Mouse (Mus musculus) kidney, postnatal 10 days (tissue): ENCODE data around the gene Cbr1.

ENCODE experiments used
- DNase-seq: peaks from one replicate; pipeline ENCODE4 v3.0.0; 2021; ENCODE audit warnings: mixed read lengths

Gene Cbr1

DNA sequence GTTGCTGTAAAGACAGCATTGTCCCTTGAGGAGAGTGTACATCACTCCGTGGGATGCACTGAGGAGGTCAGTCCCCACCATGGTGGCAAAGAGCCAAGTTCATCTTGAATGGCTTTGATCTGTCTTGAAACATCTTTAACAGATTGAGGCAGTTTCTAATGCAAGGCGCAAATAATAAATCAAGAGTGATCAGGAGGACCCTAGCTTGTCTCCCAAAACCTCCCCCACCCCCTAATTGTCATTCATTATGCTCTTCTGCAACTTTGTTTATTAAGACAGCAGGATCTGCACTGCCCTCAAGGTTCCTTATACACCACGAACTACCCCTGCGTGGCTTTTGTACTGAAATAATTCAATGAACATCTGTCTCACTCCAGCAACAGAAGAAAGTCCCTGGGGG lies at the start of gene Cbr1:
Gene Cbr1, plus strand, starts transcription at position 301 of the 400 bp plus-strand sequence.
- DNase-seq = peak; percentile 8

DNA sequence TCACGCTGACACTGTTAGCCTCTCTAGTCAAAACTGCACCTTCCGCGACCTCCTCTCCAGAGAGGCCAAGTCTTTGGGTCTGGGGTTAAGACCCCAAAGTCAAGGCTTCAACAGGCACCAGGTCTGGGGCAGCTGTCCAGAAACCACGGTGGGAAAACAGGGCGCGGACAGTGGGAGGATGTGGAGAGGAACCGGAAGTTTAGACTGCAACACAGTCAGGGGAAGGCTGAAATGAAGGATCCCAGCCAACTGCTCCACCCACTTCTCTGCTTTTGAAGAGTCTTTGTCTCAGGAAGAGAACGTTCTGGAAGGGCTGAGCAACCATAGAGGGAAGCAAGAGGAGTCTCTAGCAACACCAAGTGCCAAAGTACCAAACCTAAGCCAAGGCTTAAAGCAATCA lies 48.0 kb upstream of the Cbr1 start:
- DNase-seq = peak; percentile 24

DNA sequence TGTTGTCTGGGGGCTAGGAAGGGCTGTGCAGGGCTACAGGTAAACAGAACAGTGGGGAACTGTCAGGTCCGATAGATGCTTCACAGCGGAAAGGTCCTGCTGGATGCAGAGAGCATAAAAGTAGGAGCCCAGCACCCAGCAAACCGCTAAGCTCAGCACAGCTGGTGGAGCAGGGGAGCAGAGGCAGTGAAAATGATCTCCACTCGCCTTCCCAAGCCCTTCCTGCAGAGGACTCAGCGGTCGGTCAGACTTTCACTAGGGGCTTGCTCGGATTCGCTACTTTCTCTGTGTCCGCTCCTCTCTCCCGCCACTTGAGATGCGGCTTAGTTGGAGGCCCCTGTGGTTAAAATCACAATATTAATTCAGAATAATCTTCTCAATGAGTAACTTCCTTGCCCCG lies 47.2 kb upstream of the Cbr1 start:
- peak; percentile 29 for DNase-seq

DNA sequence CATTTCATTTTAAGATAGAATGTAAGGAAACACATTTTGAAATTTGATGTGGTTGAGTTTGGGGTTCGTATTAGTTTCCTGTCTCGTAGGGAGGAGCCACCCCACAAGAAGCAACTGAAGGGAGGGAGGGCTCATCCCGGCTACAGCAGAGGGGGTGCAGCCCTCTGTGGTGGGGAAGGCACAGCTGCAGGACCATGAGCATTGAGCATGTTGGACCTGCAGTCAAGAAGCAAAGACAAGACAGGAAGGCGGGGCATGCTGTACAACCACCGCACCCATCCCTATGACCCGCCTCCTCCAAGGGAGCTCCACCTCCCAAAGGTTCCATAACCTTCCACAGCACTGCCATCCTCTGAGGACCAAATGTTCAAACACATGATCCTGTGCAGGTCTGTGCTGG lies 33.3 kb upstream of the Cbr1 start:
- DNase-seq = no peak

DNA sequence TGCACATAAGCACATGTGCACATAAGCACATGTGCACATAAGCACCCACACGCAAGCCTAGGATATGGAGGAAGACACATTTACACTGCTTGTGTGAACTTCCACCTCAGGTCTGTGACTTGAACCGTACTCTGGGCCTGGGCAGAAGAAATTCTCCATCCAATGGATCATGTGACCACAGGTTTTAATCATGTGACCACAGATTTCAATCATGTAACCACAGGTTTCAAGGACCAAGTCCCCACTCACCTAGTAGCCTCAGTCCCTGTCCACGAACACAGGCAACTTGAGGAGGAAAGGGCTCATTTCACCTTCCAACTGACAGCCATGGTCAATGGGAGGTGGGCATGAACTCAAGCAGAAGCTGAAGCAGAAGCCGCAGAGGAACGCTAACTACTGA lies 32.2 kb upstream of the Cbr1 start:
- no peak for DNase-seq

DNA sequence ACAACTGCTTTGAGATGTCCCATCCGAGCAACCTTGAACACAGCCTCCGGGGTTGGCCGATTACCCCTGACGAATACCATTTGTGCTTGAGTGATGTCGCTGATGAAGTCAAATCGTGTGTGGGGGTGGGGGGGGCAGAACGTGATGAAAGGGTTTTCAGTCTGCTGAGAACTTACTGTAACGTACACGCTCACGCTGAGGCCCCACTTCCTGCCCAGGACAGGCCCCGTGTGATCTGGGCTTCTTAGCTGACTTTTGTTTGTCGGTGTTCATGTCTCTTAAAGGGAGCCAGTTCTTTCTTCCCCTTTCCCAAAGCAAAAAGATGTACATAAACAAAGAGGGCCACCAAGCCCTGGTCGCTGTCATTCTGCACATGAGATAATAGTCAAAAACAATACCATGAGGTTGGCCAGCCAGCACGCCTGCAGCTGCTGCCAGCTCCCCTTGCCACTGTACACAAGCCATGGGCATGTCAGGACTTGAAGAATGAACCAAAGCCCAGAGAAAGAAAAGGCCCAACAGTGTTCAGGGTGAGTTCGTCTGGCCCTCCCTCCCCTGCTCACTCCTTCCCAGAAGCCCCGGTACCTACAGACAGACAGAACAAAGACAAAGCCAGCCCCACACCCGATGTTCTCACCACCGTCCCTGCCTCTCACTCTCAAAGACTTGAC lies 31.0 kb upstream of the Cbr1 start:
- DNase-seq = no peak

DNA sequence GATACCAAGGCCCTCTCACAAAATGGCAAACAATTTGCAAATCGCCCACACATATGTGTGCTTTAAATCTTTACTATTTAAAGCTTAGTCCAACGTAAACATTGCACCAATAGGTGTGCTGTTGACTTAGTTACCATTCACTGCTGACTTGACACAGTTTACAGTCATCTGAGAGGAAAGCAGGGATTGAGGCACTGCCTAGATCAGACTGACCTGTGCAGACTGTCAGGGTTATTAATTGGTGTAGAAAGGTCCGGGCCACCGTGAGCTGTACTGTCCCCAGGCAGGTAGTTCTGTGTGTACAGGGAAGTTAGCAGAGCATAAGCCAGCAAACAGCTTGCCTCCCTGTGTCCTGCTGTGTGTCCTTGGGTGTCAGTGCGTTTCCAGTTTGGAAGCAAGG lies 30.1 kb upstream of the Cbr1 start:
- DNase-seq = no peak

DNA sequence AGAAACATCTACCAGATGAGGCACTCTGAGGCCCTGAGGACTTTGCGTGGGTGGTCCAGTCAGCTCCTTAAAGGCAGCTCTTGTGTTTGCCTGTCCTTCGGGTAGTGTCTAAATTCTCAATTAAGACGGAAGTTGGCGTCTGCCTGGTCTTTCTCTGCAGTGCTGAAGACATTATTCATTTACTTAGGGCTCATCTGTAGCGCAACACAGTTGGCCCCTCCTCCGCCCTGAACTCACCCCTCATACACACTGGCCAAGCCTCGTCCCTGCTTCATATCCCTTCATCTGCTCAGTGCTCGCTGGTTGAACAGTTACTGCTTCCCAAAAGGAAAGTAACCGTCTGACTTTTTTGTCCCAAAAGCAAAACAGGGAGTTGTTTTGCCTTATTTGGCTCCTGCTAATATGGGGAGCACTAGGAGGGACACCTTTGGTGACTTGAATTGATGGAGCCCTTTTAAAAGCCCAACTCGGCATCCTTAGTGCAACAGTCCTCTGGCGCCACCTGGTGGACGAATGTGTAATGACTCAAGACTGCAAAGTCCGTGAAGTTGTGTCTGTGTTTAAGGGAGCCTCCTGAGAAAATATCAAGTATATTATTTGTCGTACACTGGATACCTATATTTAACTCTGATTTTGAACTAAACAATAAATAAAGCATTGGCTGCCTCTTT lies 29.1 kb upstream of the Cbr1 start:
- DNase-seq = peak; percentile 91

DNA sequence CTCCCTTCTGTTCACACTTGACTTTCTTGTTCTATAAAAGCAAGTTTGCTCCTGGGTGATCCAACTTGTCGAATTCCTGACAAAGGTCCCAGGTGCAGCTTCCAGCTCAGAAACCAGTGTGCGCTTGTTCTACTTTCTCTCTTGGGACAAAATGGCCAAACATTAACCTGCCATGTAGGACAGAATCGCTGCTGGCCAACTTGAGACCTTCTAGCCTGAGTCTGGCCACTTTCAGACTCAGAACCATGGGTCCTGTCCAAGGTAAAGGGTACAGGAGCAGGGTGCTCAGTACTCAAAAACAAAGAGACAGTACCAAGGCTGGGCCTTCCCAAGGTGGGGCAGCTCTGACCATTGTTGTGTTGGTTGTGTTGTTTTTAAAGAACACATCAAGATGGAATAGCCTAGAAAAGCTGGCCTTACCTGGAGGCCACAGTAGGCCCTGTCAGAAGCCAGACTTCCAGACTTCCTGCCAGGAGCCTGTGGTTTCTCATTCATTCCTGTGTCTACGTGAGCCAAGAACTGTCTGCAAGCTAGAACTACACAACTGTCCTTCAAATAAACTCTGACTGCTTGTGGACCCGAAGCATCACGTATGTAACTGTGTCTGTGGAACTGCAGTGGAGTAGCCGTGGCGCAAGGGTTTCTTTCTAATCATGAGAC lies 27.2 kb upstream of the Cbr1 start:
- DNase-seq = peak; percentile 27

DNA sequence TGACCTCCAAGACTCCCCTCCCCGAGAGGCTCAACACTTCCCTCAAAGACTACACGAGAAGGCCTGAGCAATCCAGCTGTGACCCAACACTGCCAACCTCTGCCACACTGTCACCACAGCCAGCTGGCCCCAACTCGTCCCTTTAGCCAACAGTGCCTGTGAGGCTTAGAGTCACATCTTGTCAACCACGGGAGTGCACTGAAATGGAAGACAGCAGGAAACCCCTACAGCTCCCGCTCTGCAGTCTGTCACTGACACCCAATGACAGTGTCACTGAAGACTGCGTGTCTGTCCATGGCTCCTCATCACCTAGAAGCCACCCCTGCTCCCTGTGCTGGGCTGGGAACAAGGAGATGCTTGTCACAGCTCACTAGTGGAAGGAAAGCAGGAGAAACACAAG lies 24.5 kb upstream of the Cbr1 start:
- DNase-seq = no peak

DNA sequence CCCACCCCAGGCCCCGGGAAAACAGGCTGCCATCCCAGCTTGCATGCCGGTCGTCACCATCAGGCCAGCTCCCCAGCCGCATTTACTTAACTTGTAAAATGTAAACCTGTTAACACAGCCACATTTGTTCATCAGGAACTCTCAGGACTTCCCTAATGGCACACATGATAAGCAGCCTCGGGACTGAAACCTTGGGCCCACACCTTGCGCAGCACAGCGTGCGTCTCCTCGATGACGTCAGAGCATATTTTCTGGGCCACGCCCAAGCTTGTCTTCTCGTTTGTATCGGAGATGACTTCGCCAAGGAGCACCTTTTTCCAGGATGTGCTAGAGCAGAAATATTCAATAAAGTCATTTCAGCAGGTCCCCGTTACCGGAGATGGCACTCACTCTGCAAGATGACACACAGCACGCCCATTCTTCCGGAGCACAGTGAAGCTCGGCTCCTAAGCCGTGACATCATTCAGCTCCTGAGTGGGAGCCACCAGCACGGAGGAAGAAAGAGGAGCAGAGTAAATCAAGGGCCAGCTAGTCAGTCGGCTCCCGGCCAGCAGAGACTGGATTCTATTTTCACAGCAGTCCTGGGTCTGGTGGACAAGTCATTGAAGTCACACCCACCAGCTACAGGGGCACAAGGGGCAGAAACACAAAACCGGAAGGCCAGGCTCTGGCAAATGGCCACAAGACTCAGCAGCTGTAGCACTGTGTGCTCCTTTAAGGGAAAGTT lies 20.5 kb upstream of the Cbr1 start:
- peak; percentile 41 for DNase-seq

DNA sequence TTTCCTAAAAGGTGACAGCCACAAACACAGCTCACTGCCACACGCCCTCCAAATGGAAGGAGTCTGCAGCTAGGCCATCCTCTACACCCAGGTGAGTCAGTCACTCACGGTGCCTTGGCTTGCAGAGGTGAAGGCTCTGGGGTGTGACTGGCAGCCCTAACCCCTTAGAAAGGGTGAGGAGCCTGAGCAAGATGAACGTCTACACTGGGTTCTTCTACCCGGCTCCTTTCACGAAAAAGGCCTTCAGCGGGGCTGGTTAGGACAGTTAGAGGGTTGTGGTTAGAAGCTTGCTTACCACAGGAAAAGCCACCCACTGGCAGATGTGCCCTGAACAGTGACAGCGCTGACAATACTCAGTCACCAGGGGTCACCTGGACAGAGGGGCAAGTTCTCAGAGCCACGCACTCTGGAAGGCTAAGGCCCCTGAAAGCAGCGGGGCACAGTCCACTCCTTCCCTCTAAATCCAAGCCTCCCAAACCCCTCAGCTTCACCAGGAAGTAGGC lies 19.9 kb upstream of the Cbr1 start:
- DNase-seq = no peak

DNA sequence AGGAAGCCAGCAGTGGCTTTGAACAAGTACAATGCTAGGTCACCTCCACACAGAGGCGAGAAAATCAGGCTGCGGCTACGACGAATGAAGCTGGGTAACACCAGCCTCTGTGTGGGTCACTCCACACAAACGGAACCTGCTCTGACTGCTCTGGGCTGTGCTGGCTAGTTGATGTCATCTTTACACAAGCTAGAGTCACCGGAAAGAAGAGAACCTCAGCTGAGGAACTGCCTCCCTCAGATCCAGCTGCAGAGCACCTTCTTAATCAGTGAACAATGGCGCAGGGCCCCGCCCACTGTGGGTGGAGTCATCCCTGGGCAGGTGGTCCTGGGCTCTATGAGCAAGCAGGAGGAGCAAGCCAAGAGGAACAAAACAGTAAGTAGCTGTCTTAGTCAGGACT lies 19.3 kb upstream of the Cbr1 start:
- DNase-seq = no peak

DNA sequence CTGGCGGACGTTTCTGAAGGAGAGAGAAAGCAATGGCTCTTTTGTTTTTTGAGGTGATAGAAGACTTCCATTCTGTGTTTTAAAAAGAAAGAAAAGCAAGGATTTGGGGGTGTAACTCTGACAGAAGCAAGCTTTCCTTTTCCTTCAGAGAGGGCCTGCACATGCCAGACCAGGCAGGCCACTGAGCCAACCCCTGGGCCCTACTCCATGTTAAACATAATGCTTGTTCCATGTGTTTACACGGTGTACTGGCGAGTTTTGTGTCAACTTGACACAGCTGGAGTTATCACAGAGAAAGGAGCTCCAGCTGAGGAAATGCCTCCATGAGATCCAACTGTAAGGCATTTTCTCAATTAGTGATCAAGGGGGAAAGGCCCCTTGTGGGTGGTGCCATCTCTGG lies 17.4 kb upstream of the Cbr1 start:
- no peak for DNase-seq

DNA sequence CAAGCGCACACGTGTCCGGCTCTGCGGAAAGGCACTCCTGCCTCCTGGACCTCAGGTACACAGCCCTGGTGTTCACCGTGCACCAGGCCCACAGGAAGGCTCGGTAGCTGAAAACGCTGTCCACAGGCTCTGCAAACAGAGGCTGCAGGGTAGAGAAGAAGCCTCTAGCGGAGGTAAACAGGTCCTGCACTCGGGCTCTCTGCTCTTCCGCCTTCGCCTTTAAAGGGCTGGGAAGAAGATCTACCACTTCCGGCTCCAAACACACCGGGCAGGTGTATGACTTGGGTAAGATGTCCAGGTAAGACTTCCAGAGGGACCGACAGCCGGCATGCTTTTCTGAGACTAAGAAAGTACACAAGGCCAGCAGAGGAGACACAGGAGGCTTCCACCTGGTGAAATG lies 14.7 kb upstream of the Cbr1 start:
- DNase-seq = no peak

DNA sequence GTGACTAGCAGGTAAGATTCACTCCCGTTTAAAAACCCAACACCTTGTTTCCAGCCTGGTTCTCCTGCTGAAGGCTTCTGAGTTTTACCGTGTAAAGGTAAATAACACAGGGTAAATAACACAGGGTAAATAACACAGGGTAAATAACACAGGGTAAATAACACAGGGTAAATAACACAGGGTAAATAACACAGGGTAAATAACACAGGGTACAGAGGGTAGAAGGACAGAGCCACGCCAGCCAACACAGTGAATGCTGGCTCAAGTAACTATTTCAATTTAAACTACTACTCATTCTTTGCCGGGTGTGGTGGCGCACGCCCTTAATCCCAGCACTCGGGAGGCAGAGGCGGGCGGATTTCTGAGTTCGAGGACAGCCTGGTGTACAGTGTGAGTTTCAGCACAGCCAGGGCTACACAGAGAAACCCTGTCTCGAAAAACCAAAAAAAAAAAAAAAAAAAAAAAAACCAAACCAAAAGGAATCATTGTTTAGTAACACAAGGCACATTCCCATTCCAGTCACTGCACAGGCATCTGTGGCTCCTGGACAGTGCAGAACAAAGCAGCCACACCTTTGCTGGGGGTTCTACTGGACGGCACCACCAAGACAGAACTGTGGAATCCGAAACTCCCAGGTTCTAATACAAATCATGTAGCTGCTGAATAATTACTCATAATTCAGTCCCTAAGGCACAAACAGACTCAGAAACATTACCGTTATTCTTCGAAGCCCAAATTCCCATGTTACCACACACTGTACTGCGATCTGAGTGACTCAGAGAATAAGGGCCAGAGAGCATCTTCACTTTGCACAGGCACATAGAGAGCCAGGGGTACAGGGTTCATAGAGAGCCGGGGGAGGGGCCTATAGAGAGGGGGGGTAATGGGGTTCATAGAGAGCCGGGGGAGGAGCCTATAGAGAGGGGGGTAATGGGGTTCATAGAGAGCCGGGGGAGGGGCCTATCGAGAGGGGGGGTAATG lies 13.9 kb upstream of the Cbr1 start:
- no peak for DNase-seq

DNA sequence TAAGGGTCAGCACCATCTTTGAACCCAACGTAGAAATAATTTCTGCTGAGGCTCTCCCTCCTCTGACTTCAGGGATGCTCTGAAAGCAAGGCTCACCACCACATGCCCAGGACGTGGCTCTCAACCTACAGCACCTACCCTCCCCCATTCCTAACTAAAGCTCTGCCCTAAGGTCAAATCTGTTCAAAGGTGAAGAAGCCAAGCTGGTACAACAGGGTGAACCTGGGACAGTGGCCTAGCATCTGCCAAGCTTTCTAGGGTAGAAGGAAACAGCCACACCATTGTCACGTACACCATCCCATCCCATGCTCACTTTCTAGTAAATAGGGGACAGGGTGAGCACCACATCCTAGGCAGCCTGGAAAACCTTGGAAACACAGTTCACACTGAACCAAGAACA lies 12.9 kb upstream of the Cbr1 start:
- no peak for DNase-seq

DNA sequence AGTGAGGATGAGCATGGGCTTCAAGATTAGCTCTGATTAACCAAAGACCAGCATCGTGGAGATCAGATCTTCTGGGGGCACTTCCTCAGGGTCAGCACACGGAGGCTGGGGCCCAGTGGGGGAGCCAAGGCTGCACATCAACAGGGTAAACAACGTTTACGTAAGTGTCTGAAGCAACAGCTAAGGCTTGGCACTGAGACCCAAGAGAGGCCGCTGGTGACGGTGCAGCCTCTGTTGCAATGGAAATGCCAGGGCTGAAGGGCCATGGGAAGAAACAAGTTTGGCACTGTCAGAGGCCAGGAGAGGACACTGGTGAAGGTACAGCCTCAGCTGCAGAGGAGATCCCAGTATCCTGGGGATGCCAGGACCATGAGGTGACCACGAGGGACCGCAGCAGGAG lies 12.2 kb upstream of the Cbr1 start:
- no peak for DNase-seq

DNA sequence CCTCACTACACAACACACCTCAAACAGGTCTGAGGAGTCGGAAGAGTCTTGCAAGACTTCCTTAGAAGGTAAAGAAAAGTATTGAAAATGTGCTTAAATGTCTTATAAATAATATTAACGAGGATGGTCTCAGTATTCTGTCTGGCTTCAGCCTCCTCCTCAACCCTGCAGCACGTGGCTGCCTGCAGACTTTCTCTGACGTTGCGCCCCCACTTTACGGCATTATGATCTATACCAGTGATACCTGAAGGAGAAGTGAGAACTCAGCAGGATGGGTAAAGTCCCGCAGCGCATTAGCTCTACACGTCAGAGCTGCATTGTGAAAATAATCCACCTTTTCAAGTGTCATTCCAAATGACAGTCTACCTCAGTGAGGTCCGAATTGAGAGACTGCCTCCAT lies 11.2 kb upstream of the Cbr1 start:
- DNase-seq = no peak

DNA sequence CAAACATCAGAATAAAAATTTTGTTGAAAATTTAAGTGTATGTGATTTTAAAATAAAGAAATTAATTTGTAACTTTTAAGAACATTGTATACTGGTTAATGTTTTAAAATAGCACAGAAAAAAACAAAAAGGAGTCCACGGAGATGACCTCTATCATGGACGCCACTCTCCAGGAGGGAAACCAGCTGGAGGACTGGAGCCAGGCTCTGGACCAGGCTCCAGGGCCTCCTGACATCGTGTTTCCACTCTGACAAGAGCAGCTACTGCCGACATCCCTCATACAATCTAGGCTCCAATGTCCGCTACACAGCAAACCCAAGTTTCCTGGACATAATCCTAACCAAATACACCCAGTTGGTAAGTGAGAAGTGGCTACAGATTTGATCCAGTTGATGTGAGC lies 9.9 kb upstream of the Cbr1 start:
- peak; percentile 52 for DNase-seq

DNA sequence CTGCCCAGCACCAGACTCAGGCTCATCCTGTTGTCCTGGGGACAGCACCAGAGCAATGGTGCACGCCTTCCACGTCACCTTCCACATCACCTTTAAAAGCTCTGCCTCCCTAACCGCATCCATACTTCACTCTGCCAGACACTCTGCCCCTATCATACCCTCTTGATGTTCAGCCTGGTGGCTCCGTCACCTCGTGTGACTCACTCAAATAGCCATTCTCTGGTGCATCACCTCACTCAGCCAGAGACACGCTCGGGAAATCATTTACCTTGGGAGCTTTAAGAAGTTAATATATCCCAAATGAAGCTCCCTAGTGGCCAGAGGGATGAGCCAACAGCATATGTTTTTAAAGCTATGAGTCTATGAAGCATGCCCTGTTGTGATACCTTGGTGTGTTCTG lies 8.8 kb upstream of the Cbr1 start:
- DNase-seq = peak; percentile 33

DNA sequence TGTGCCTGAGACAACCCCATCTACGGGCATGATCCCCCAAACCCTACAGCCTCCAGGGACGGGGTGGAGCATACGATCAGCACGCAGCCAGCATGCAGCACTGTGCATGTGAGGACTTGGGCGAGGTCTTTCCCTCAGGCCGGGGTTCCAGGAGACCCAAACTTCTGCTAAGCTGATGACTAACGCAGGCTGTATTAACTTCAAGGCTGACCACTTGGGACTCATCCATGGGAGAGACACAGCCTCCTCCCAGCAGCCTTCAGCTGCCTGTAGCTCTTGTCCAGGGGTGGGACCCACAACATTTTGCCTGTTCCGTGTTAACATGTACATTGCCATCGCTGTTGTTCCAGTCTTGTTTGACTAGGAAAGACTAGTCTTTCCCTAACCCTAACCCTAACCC lies 8.1 kb upstream of the Cbr1 start:
- peak; percentile 4 for DNase-seq
